Mouse (Mus musculus): ENCODE measurements around the gene Gm11114. TPM values are rescaled to one million over a fixed set of nuclear protein-coding genes. Genes with fewer than 3 reads are reported as not detected.

Gm11114 gene
- polyA plus RNA-seq, 1 experiment = not detected

- Histone ChIP-seq H3K4me1 (ENCODE audit: control insufficient read depth, insufficient read depth, low read length) (0 out of 2 replicates have a peak, but pooled peaks cover 2% of the 10 kb centered on the region), H3K4me3 (ENCODE audit: insufficient read depth, low read length) (no peak overlapping the region)
- TF ChIP-seq CTCF (IDR thresholded peaks at IDR 0.05; ENCODE audit: low read depth, low read length) = no peak
- no peak for TF ChIP-seq POLR2A (IDR thresholded peaks at IDR 0.05; ENCODE audit: borderline replicate concordance, low read depth, low read length)
Observed at GRCm38 (mm10) chr9:85355559-85355958, 43.0 kb downstream of the Gm11114 start.

DNA sequence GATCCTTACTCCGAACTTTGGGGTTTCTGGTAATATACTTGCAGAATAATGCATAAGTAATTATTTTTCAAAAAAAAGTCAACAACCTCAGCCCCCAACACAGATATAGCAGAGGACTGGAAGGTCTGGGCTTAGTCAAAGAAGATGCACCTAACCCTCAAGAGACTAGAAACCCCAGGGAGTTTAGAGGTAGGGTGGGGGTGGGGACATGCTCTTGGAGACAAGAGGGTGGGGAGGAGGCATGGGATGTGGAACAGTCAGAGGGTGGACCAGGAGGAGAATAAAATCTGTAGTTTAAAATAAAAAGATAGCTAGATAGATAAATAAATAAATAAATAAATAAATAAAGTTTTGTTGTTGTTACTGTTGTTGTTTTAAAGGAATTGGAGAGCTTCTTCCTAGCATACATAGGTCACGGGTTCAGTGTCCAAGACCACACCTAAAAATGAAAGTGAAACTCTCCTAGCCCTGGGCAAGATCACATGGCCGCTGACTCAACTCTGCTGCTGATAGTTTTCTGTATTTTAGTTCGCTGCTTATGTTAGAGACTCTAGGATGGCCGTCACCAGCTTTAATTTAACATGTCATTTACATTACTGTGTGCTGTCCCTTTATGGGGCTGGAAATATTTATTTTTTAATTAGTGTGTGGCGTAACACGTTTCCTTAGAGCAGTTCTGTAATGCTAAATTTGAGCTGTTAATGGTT is 44.7 kb downstream of the Gm11114 start:
- TF ChIP-seq POLR2A (IDR thresholded peaks at IDR 0.05; ENCODE audit: borderline replicate concordance, low read depth, low read length) (no peak), CTCF (IDR thresholded peaks at IDR 0.05; ENCODE audit: low read depth, low read length) (no peak)
- H3K4me3 ChIP-seq (ENCODE audit: insufficient read depth, low read length) = no peak overlapping the region
- peaks cover 6% of the 10 kb centered on the region; the same call in 1 of the 2 replicates for H3K4me1 ChIP-seq (ENCODE audit: control insufficient read depth, insufficient read depth, low read length)
- no peak overlapping the region for H3K27ac ChIP-seq (ENCODE audit: insufficient read depth, low read depth, low read length)

More at GRCm38 (mm10) chr9:85355559-85355958, 43.0 kb downstream of the Gm11114 start:
- H3K27ac ChIP-seq (ENCODE audit: insufficient read depth, low read depth, low read length) = no peak overlapping the region

Other genes with a start within 250 kb of the Gm11114 start
- 54.5 and 55.5 TPM in 2 replicates for gene Tent5a, start 14.6 kb downstream of the Gm11114 start, polyA plus RNA-seq (2012; ENCODE audit: insufficient read depth, insufficient read length, missing spikeins)

All from bone marrow macrophage, adult 2 months (primary cell).